Mouse (Mus musculus): ENCODE measurements at regions not wholly inside any gene's neighbourhood (a gene's known extent, or its start where the extent isn't known, plus 50 kb on each side); places are given as distances from the start of the nearest gene placed in this dataset.

DNA sequence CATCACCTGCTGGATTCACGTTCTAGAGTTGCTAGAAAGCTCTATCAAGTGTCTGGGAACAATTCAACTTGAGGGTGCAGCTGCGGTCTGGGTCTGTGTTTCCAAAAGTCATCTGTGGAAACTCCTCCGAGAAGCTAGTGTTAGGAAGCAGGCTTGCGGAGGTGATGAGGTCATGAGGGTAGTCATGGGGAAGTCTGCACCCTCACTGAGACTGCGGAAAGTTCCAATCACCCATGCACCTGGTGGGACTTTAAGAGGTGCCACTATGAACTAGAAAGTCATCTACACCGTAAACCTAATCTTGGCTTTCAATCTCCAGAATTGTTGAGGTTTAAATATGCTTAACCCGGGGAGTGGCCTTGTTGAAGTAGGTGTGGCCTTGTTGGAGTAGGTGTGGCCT, 195.5 kb upstream of the Afdn start:
- H3K9me3 ChIP-seq (replicated peaks): no peaks in the 10 kb centered on the region
- no peaks in the 10 kb centered on the region for H3K4me1 ChIP-seq
- no peak overlapping the region for H3K4me2 ChIP-seq
- ATAC-seq: no peak
- H3K36me3 ChIP-seq: no peaks in the 10 kb centered on the region
- H3K9ac ChIP-seq: no peak overlapping the region
- 80% methylated on average over 7 of the region's 7 CpGs for WGBS (ENCODE audit: insufficient replicate concordance)
- no peak overlapping the region for H3K4me3 ChIP-seq
- no peak overlapping the region for H3K27ac ChIP-seq
- no peaks in the 10 kb centered on the region for H3K27me3 ChIP-seq (replicated peaks)

- H3K9ac ChIP-seq: no peak overlapping the region
- no peak overlapping the region for H3K4me3 ChIP-seq
- no peaks in the 10 kb centered on the region for H3K9me3 ChIP-seq (replicated peaks)
- no peak for ATAC-seq
- no peak overlapping the region for H3K4me2 ChIP-seq
- H3K27ac ChIP-seq: no peak overlapping the region
- 0 out of 2 replicates have a peak, but pooled peaks cover 2% of the 10 kb centered on the region for H3K4me1 ChIP-seq
- 68% methylated on average over 7 of the region's 7 CpGs for WGBS (ENCODE audit: insufficient replicate concordance)
- no peaks in the 10 kb centered on the region for H3K27me3 ChIP-seq (replicated peaks)
- H3K36me3 ChIP-seq: no peaks in the 10 kb centered on the region
These were observed 193.7 kb upstream of the Afdn start for GRCm38 (mm10) chr17:13566680-13567079.

DNA sequence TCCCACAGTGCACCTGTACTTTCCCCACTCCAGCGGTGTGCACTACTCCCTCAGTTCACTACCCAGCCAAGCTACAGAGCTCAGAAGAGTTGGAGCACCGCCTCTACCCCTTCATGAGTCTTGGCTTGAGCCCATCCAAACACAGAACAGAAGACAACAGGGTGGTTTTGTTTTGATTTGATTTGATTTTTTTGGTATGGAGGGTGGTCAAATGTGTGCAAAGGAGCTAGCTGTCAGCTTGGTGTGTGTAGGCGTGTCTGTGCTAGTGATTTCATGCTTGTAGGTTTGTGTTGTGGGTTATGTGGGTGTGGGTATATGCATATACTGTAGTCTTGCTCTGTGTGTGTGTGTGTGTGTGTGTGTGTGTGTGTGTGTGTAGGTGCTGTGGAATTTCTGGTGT, 193.2 kb upstream of the Afdn start:
- ATAC-seq: no peak
- Histone ChIP-seq H3K9me3 (replicated peaks) (no peaks in the 10 kb centered on the region), H3K27ac (no peak overlapping the region), H3K36me3 (no peaks in the 10 kb centered on the region), H3K27me3 (replicated peaks) (no peaks in the 10 kb centered on the region), H3K4me2 (no peak overlapping the region), H3K4me1 (peaks cover 7% of the 10 kb centered on the region; the same call in 1 of the 2 replicates), H3K9ac (no peak overlapping the region), H3K4me3 (no peak overlapping the region)
- 61% methylated on average over 3 of the region's 3 CpGs for WGBS (ENCODE audit: insufficient replicate concordance)

DNA sequence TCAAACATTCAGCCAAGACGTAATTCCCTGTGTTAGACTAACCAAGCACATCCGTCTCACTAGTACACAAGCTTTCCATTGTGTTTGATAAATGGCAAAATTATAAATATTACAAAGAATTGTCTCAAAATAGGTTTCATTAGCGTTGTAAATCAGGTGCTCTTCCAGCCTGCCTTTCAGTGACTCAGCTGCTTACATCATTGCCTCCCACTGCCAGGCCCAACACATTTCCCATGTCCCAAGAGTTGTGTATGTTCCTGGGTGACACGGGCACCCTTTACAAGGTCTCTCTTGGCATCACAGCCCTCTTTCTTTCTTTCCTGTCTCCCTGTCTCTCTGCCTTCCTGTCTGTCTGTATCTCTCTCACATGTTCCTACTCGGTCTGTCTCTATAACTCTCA, 189.5 kb upstream of the Afdn start:
- no peaks in the 10 kb centered on the region for H3K9me3 ChIP-seq (replicated peaks)
- peaks cover 8% of the 10 kb centered on the region; the same call in 1 of the 2 replicates for H3K4me1 ChIP-seq
- WGBS (ENCODE audit: insufficient replicate concordance): 64% methylated on average over 5 of the region's 5 CpGs
- H3K27ac ChIP-seq: no peak overlapping the region
- no peaks in the 10 kb centered on the region for H3K27me3 ChIP-seq (replicated peaks)
- no peak overlapping the region for H3K4me3 ChIP-seq
- ATAC-seq: no peak
- H3K9ac ChIP-seq: no peak overlapping the region
- no peak overlapping the region for H3K4me2 ChIP-seq
- H3K36me3 ChIP-seq: no peaks in the 10 kb centered on the region

DNA sequence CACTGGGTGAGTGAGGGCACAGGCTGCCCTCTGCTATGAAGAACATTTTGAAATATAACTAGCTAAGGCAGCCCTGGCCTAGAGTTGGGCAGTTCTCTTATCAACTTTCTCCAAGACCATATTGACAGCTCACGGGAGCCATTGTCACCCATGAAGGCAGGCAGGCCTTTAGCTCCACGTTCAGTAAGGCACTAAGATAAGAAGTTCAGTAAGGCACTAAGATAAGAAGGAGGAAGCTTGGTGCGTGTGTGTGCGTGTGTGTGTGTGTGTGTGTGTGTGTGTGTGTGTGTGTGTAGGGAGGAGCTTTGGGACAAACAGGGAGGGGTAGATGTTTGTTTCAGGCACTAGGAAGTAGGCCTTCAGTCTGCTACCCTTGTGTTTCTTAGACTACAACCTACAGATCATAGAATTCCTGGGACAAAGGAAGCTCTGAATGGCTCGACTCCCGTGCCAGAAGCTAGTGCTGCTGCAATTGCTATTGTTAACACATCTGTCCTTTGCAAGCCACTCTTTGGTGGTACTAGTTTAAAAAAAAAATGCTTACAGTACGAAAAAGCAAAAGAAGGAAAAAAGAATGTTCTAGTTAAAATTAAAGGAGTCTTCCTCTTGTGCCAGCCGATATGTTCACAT, 188.0 kb upstream of the Afdn start:
- Histone ChIP-seq H3K9me3 (replicated peaks) (no peaks in the 10 kb centered on the region), H3K9ac (no peak overlapping the region), H3K4me2 (no peak overlapping the region), H3K4me1 (peaks cover 8% of the 10 kb centered on the region; the same call in 1 of the 2 replicates), H3K27ac (0 out of 2 replicates have a peak overlapping the region, but pooled peaks have one; percentile 3), H3K4me3 (no peak overlapping the region), H3K27me3 (replicated peaks) (no peaks in the 10 kb centered on the region), H3K36me3 (no peaks in the 10 kb centered on the region)
- ATAC-seq: peak; percentile 85
- WGBS (ENCODE audit: insufficient replicate concordance): 32% methylated on average over 8 of the region's 8 CpGs

GRCm38 (mm10) chr17:13573036-13573435, 187.3 kb upstream of the Afdn start:
- Histone ChIP-seq H3K27me3 (replicated peaks) (no peaks in the 10 kb centered on the region), H3K4me3 (no peak overlapping the region), H3K4me1 (peaks cover 8% of the 10 kb centered on the region; the same call in 1 of the 2 replicates), H3K27ac (no peak overlapping the region), H3K4me2 (no peak overlapping the region), H3K36me3 (no peaks in the 10 kb centered on the region), H3K9ac (no peak overlapping the region), H3K9me3 (replicated peaks) (no peaks in the 10 kb centered on the region)
- WGBS (ENCODE audit: insufficient replicate concordance): 39% methylated on average over 9 of the region's 9 CpGs
- ATAC-seq: no peak

DNA sequence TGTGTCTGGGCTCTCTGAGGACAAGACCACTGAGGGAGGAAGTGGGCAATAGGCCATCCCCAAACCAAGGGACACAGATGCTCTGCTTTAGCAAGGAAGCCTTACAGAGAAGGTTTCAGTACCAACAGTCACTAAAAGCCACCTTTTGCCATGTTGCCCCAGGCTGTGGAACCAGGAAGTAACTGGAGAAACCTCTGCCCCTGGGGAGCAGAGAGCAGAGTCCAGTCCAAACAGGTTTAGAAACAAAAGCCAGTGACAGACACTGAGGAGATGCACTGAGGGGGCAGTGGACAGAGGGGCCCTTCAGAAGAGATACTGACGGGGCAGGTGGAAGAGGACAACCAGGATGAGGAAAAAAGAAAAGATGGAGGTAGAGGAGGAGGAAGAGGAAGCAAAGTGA, 186.2 kb upstream of the Afdn start:
- peaks cover 8% of the 10 kb centered on the region; the same call in 1 of the 2 replicates for H3K4me1 ChIP-seq
- H3K36me3 ChIP-seq: no peaks in the 10 kb centered on the region
- H3K4me3 ChIP-seq: no peak overlapping the region
- 81% methylated on average over 1 of the region's 1 CpGs for WGBS (ENCODE audit: insufficient replicate concordance)
- no peak overlapping the region for H3K9ac ChIP-seq
- H3K9me3 ChIP-seq (replicated peaks): no peaks in the 10 kb centered on the region
- no peak overlapping the region for H3K27ac ChIP-seq
- ATAC-seq: no peak
- no peak overlapping the region for H3K4me2 ChIP-seq
- H3K27me3 ChIP-seq (replicated peaks): no peaks in the 10 kb centered on the region

DNA sequence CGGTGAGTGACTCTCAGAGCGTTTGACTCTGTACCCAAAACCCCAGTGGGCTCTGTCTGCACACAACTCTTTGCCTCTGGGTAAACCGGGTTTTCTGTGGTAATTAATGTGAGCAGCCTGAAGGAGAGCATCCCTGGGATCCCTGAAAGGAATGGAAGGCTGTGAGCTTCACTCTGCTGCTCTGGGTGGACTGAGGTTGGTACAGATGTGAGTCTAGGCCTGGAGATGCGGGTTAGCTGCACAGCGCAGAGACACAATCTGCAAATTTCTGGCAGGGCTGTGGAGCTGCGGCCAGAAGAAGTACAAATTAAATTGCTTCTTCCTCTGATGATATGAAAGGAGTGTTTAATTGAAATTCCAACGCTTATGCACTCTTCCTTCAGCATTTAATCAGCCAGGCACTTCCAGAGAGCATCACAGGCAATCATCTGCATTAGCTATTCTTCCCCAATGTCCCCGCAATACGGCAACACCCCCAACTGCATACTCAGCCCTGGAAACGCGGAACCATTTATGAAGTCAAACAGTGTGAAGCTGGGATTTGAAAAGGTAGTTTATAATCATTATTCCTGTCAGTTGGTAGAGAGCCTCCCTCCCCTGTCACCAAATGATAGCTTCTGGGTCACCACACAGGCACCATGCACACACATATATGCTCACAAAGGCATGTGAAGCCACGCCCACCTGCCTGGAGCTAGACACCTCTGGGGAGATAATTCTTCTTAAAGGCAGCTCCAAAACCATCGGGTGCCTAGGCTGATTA, 185.5 kb upstream of the Afdn start:
- Histone ChIP-seq H3K9ac (no peak overlapping the region), H3K4me1 (peaks cover 8% of the 10 kb centered on the region; the same call in 1 of the 2 replicates), H3K36me3 (no peaks in the 10 kb centered on the region), H3K27me3 (replicated peaks) (no peaks in the 10 kb centered on the region), H3K27ac (no peak overlapping the region), H3K4me3 (no peak overlapping the region), H3K4me2 (no peak overlapping the region), H3K9me3 (replicated peaks) (no peaks in the 10 kb centered on the region)
- 60% methylated on average over 13 of the region's 13 CpGs for WGBS (ENCODE audit: insufficient replicate concordance)
- no peak for ATAC-seq

DNA sequence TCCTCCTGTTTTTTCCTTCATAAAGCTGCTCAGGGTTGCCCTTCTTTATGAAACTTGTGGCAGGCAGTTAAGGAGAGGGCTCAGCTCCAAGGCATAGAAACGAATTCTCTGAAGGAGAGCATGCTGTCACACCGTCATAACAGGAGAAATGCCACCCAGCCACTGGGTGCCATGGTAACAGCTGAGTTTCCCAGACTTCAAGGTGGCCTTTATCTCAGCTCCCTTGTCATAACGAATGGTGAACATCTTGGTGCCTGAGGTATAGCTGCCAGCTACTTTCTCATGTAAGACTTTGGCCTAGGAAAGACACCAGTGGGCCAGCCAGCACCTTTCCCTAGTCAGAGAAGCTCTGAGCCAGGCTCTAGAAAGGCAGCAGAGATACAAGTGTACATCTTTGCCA, 182.5 kb upstream of the Afdn start:
- no peaks in the 10 kb centered on the region for H3K4me1 ChIP-seq
- no peak overlapping the region for H3K4me2 ChIP-seq
- no peak overlapping the region for H3K27ac ChIP-seq
- no peaks in the 10 kb centered on the region for H3K36me3 ChIP-seq
- no peaks in the 10 kb centered on the region for H3K9me3 ChIP-seq (replicated peaks)
- no peak for ATAC-seq
- WGBS (ENCODE audit: insufficient replicate concordance): 54% methylated on average over 3 of the region's 3 CpGs
- H3K4me3 ChIP-seq: no peak overlapping the region
- no peaks in the 10 kb centered on the region for H3K27me3 ChIP-seq (replicated peaks)
- no peak overlapping the region for H3K9ac ChIP-seq

- Histone ChIP-seq H3K4me2 (no peak overlapping the region), H3K4me1 (no peaks in the 10 kb centered on the region), H3K27ac (no peak overlapping the region), H3K4me3 (no peak overlapping the region), H3K9ac (no peak overlapping the region), H3K27me3 (replicated peaks) (no peaks in the 10 kb centered on the region), H3K9me3 (replicated peaks) (peaks cover 12% of the 10 kb centered on the region), H3K36me3 (no peaks in the 10 kb centered on the region)
- no peak for ATAC-seq
- 61% methylated on average over 5 of the region's 5 CpGs for WGBS (ENCODE audit: insufficient replicate concordance)
These were observed 179.0 kb upstream of the Afdn start for GRCm38 (mm10) chr17:13581214-13581920.

DNA sequence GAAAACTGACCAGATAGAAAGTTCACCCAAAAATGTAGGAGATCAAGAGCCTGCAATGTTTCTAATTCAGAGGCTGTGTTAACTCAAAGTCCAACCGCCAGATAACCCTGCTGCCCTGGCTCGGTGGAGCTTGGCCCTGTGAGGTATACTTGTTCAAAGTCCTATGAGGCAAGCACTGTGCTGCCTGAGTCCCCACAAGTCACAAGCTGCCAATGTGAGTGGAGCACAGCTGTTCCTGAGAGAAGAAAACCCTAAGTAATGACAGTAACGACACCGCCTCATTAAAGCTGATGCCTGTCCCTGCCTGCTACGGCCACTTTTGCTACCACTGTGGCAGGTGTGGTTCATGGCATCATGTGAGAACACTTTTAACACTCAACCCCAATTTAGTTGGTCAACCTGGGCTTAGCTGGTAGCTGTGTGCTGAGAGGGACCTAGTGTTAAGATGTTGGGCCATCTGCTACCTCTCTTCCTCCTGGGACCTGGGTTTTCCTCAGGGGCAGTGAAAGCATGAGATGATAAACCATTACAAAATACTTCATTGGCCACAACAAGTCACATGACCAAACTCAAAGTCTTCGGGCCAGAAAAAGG, 178.2 kb upstream of the Afdn start:
- Histone ChIP-seq H3K27me3 (replicated peaks) (no peaks in the 10 kb centered on the region), H3K9ac (no peak overlapping the region), H3K9me3 (replicated peaks) (peaks cover 18% of the 10 kb centered on the region), H3K4me3 (no peak overlapping the region), H3K4me2 (no peak overlapping the region), H3K4me1 (no peaks in the 10 kb centered on the region), H3K27ac (0 out of 2 replicates have a peak overlapping the region, but pooled peaks have one; percentile 25), H3K36me3 (no peaks in the 10 kb centered on the region)
- WGBS (ENCODE audit: insufficient replicate concordance): 63% methylated on average over 6 of the region's 6 CpGs
- peak; percentile 77 for ATAC-seq

All from liver, embryonic 12.5 days (tissue).